Mouse (Mus musculus): ENCODE data around the gene Gdap1l1. TPM values are rescaled to one million over a fixed set of nuclear protein-coding genes. Genes with fewer than 3 reads are reported as not detected.
"Not testable (repeated sequence)": the region's sequence is repeated elsewhere in the genome, so short reads cannot be mapped to it uniquely, and the experiment has no call there.

The Gdap1l1 gene
- total and polyA plus RNA-seq, 3 experiments, result 0.25 TPM; not detected in 2

DNA sequence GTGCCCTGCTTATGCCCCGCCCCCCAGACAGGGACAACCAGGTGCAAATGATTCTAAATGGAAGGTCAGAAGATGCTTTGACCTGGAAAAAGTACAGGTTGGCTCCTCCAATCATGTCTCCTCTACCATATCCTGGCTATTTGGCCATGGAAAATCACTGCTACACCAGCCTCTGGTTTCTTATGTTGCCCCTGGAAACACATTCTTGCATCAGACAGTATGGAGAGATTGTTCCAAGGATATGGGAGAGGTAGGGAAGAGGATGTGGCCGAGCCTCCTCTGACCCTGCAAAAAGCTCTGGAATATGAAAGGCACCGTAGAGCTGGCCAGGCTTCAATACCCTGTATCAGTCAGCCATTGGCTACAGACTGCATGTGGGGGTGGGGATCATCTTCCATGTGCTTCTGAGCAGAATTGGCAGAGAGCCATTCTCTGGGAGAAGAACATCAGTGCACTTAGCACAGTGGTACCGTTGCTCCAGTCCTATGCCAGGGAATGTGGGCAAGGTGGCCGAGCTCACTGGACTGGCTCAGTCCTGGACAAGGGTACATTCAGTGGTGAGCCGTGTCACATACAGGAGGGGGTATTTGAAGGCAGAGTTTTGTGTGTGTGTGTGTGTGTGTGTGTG is 12.5 kb downstream of the Gdap1l1 start:
- TF ChIP-seq EP300 (IDR thresholded peaks at IDR 0.05; ENCODE audit: insufficient read depth, low read depth, low read length), result no peak
- TF ChIP-seq CTCF (IDR thresholded peaks at IDR 0.05), result no peak
- TF ChIP-seq POLR2A (IDR thresholded peaks at IDR 0.05; ENCODE audit: insufficient read depth, low read depth, low read length), result no peak
- intact Hi-C loops (cut with DNase I), result no loop called here

GRCm38 (mm10) chr2:163452738-163453137 is 14.5 kb downstream of the Gdap1l1 start:
- no peak overlapping the region for H3K4me3 ChIP-seq
- intact Hi-C loops (cut with DNase I), result loop anchor here (2.0 kb wide), 1 partner anchor 20 kb away; the partner anchor contains the start of gene Fitm2
- H3K79me2 ChIP-seq (replicated peaks; ENCODE audit: control insufficient read depth, insufficient read depth, low read length), result no peaks in the 10 kb centered on the region
- H3K36me3 ChIP-seq (ENCODE audit: control insufficient read depth, insufficient read depth, low read length), result no peaks in the 10 kb centered on the region
- no peak overlapping the region for H3K27ac ChIP-seq
- peak; percentile 65 for TF ChIP-seq CTCF (IDR thresholded peaks at IDR 0.05)
- no peak for TF ChIP-seq POLR2A (IDR thresholded peaks at IDR 0.05; ENCODE audit: insufficient read depth, low read depth, low read length)
- TF ChIP-seq EP300 (IDR thresholded peaks at IDR 0.05; ENCODE audit: insufficient read depth, low read depth, low read length), result no peak
- no peaks in the 10 kb centered on the region for H3K4me1 ChIP-seq (ENCODE audit: control insufficient read depth, insufficient read depth, low read length)
- peaks cover 2% of the 10 kb centered on the region; the same call in 1 of the 2 replicates for H3K27me3 ChIP-seq (ENCODE audit: control insufficient read depth, insufficient read depth, low read length)
- WGBS, result 78% methylated on average over 6 of the region's 6 CpGs
- no peak for DNase-seq
- no peak overlapping the region for H3K9ac ChIP-seq (ENCODE audit: low read depth, low read length)

More for the DNA sequence above, 12.5 kb downstream of the Gdap1l1 start:
- Histone ChIP-seq H3K27ac (no peak overlapping the region), H3K36me3 (ENCODE audit: control insufficient read depth, insufficient read depth, low read length) (no peaks in the 10 kb centered on the region), H3K4me3 (no peak overlapping the region), H3K27me3 (ENCODE audit: control insufficient read depth, insufficient read depth, low read length) (peaks cover 2% of the 10 kb centered on the region; the same call in 1 of the 2 replicates), H3K4me1 (ENCODE audit: control insufficient read depth, insufficient read depth, low read length) (no peaks in the 10 kb centered on the region), H3K9ac (ENCODE audit: low read depth, low read length) (no peak overlapping the region), H3K79me2 (replicated peaks; ENCODE audit: control insufficient read depth, insufficient read depth, low read length) (no peaks in the 10 kb centered on the region)
- 44% methylated on average over 6 of the region's 6 CpGs for WGBS
- no peak for DNase-seq

DNA sequence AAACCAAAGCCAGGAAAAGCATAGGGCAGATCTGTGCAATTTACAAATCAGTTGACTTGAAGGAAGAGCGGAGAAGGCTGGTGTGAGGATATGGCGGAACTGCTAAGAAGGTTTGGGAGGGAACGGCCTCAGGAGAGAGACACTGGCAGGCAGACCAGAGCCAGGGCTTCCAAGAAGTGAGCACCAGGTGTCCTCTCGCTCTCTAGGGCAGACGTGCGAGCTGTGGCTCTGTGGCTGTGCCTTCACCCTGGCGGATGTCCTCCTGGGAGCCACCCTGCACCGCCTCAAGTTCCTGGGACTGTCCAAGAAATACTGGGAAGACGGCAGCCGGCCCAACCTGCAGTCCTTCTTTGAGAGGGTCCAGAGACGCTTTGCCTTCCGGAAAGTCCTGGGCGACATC is 15.1 kb downstream of the Gdap1l1 start:
- intact Hi-C loops (cut with DNase I), result loop anchor here (2.0 kb wide), 1 partner anchor 19 kb away; the partner anchor contains the start of gene Fitm2
- no peak overlapping the region for H3K9ac ChIP-seq (ENCODE audit: low read depth, low read length)
- WGBS, result 80% methylated on average over 13 of the region's 13 CpGs
- no peaks in the 10 kb centered on the region for H3K79me2 ChIP-seq (replicated peaks; ENCODE audit: control insufficient read depth, insufficient read depth, low read length)
- no peak overlapping the region for H3K27ac ChIP-seq
- no peak overlapping the region for H3K4me3 ChIP-seq
- no peaks in the 10 kb centered on the region for H3K36me3 ChIP-seq (ENCODE audit: control insufficient read depth, insufficient read depth, low read length)
- peaks cover 2% of the 10 kb centered on the region; the same call in 1 of the 2 replicates for H3K27me3 ChIP-seq (ENCODE audit: control insufficient read depth, insufficient read depth, low read length)
- no peaks in the 10 kb centered on the region for H3K4me1 ChIP-seq (ENCODE audit: control insufficient read depth, insufficient read depth, low read length)
- DNase-seq, result no peak
- TF ChIP-seq POLR2A (IDR thresholded peaks at IDR 0.05; ENCODE audit: insufficient read depth, low read depth, low read length) (no peak), CTCF (IDR thresholded peaks at IDR 0.05) (no peak), EP300 (IDR thresholded peaks at IDR 0.05; ENCODE audit: insufficient read depth, low read depth, low read length) (no peak)

DNA sequence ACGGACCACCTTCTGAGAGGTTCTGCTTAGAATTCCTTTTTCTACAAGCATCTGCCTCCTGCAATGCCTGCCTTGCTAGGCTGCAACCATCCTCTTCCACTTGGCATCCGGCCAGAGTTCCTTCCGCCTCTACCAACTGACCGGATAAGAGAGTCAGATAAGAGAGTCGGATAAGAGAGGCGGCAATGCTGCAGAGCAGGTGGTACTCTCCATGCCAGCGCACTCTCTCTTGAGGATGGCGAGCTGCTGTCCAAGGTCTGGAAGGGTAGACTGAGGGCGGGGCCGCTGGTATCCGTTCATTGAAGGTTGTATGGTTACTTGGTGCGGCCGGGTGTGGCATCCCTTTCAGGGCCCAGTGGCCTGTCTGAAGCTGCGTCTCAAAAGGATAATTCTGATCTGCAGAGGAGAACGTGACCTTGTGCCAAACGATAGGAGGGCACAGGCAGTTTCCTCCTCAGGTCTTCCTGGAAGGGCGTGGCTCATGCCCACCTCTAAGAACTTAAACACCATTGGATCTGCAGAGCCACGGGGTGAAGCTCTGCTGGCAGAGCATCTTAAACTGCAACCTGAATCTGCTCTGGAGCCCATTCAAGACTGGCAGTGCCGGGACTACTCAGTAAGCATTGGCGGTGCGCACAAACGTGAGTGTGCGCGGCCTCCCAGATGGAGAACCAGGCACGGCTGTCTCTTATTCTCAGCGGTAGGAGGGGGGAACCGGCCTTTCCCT is 20.4 kb downstream of the Gdap1l1 start:
- Histone ChIP-seq H3K27me3 (ENCODE audit: control insufficient read depth, insufficient read depth, low read length) (no peaks in the 10 kb centered on the region), H3K36me3 (ENCODE audit: control insufficient read depth, insufficient read depth, low read length) (no peaks in the 10 kb centered on the region), H3K4me1 (ENCODE audit: control insufficient read depth, insufficient read depth, low read length) (no peaks in the 10 kb centered on the region; the same call in 1 of the 2 replicates), H3K79me2 (replicated peaks; ENCODE audit: control insufficient read depth, insufficient read depth, low read length) (no peaks in the 10 kb centered on the region), H3K27ac (peak overlapping the region; percentile 81), H3K9ac (ENCODE audit: low read depth, low read length) (peak overlapping the region; percentile 38), H3K4me3 (peak overlapping the region; percentile 37)
- 26% methylated on average over 27 of the region's 27 CpGs for WGBS
- intact Hi-C loops (cut with DNase I), result no loop called here
- TF ChIP-seq CTCF (IDR thresholded peaks at IDR 0.05) (no peak), POLR2A (IDR thresholded peaks at IDR 0.05; ENCODE audit: insufficient read depth, low read depth, low read length) (no peak; the same call in 1 of the 2 replicates), EP300 (IDR thresholded peaks at IDR 0.05; ENCODE audit: insufficient read depth, low read depth, low read length) (no peak)
- DNase-seq, result peak; percentile 31 to 41

- no peaks in the 10 kb centered on the region for H3K27me3 ChIP-seq (ENCODE audit: control insufficient read depth, insufficient read depth, low read length)
- H3K4me1 ChIP-seq (ENCODE audit: control insufficient read depth, insufficient read depth, low read length), result peaks cover 1% of the 10 kb centered on the region
- H3K36me3 ChIP-seq (ENCODE audit: control insufficient read depth, insufficient read depth, low read length), result no peaks in the 10 kb centered on the region
- TF ChIP-seq POLR2A (IDR thresholded peaks at IDR 0.05; ENCODE audit: insufficient read depth, low read depth, low read length) (no peak; the same call in 1 of the 2 replicates), CTCF (IDR thresholded peaks at IDR 0.05) (no peak), EP300 (IDR thresholded peaks at IDR 0.05; ENCODE audit: insufficient read depth, low read depth, low read length) (no peak)
- peak in 1 of 2 experiments; percentile 48 for DNase-seq
- intact Hi-C loops (cut with DNase I), result no loop called here
- peak overlapping the region; percentile 38 for H3K9ac ChIP-seq (ENCODE audit: low read depth, low read length)
- no peaks in the 10 kb centered on the region for H3K79me2 ChIP-seq (replicated peaks; ENCODE audit: control insufficient read depth, insufficient read depth, low read length)
- peak overlapping the region; percentile 81 for H3K27ac ChIP-seq
- H3K4me3 ChIP-seq, result peak overlapping the region; percentile 37
- WGBS, result 28% methylated on average over 10 of the region's 10 CpGs
These were observed 21.1 kb downstream of the Gdap1l1 start for GRCm38 (mm10) chr2:163459380-163459779.

GRCm38 (mm10) chr2:163460622-163461021 is 22.3 kb downstream of the Gdap1l1 start:
- no peak for TF ChIP-seq POLR2A (IDR thresholded peaks at IDR 0.05; ENCODE audit: insufficient read depth, low read depth, low read length)
- no peak for TF ChIP-seq CTCF (IDR thresholded peaks at IDR 0.05)
- no peak for TF ChIP-seq EP300 (IDR thresholded peaks at IDR 0.05; ENCODE audit: insufficient read depth, low read depth, low read length)
- no peak overlapping the region for H3K9ac ChIP-seq (ENCODE audit: low read depth, low read length)
- no peak overlapping the region for H3K27ac ChIP-seq
- no peaks in the 10 kb centered on the region for H3K79me2 ChIP-seq (replicated peaks; ENCODE audit: control insufficient read depth, insufficient read depth, low read length)
- no peak for DNase-seq
- no peak overlapping the region for H3K4me3 ChIP-seq
- intact Hi-C loops (cut with DNase I), result no loop called here
- WGBS, result 81% methylated on average over 8 of the region's 8 CpGs
- H3K4me1 ChIP-seq (ENCODE audit: control insufficient read depth, insufficient read depth, low read length), result peaks cover 2% of the 10 kb centered on the region
- no peaks in the 10 kb centered on the region for H3K36me3 ChIP-seq (ENCODE audit: control insufficient read depth, insufficient read depth, low read length)
- no peaks in the 10 kb centered on the region for H3K27me3 ChIP-seq (ENCODE audit: control insufficient read depth, insufficient read depth, low read length)

GRCm38 (mm10) chr2:163461307-163461706 is 23.0 kb downstream of the Gdap1l1 start:
- H3K9ac ChIP-seq (ENCODE audit: low read depth, low read length); H3K27ac ChIP-seq; H3K4me1 ChIP-seq (ENCODE audit: control insufficient read depth, insufficient read depth, low read length); H3K4me3 ChIP-seq; H3K27me3 ChIP-seq (ENCODE audit: control insufficient read depth, insufficient read depth, low read length); H3K79me2 ChIP-seq (replicated peaks; ENCODE audit: control insufficient read depth, insufficient read depth, low read length); H3K36me3 ChIP-seq (ENCODE audit: control insufficient read depth, insufficient read depth, low read length); intact Hi-C loops (cut with DNase I); DNase-seq: not testable (repeated sequence)
- 93% methylated on average over 9 of the region's 9 CpGs for WGBS

Data from heart, adult 2 months (tissue).